Mouse (Mus musculus) right cerebral cortex, postnatal 10 days (tissue): ENCODE measurements at regions not wholly inside any gene's neighbourhood (a gene's known extent, or its start where the extent isn't known, plus 50 kb on each side); places are given as distances from the start of the nearest gene placed in this dataset.

Source experiments
- DNase-seq, 2 experiments: peaks; one replicate each; pipeline ENCODE4 v3.0.0; 2021; ENCODE audit warnings: low spot score in 2 of 2

GRCm38 (mm10) chr3:42129821-42130560 lies 387.6 kb downstream of the D3Ertd751e start:
- DNase-seq: peak; percentile 25 to 54

- no peak for DNase-seq
These were observed 389.9 kb downstream of the D3Ertd751e start for GRCm38 (mm10) chr3:42132322-42132721.

- no peak for DNase-seq
These were observed 411.0 kb downstream of the D3Ertd751e start for GRCm38 (mm10) chr3:42153372-42153771.

GRCm38 (mm10) chr3:42154909-42155308 lies 412.5 kb downstream of the D3Ertd751e start:
- no peak for DNase-seq

- DNase-seq: no peak
These were observed 421.3 kb downstream of the D3Ertd751e start for GRCm38 (mm10) chr3:42163666-42164065.

- DNase-seq: no peak
These were observed 456.8 kb downstream of the D3Ertd751e start for GRCm38 (mm10) chr3:42199206-42199605.

- no peak for DNase-seq
These were observed 459.0 kb downstream of the D3Ertd751e start for GRCm38 (mm10) chr3:42201373-42201772.

- DNase-seq: no peak
These were observed 463.2 kb downstream of the D3Ertd751e start for GRCm38 (mm10) chr3:42205640-42206039.

GRCm38 (mm10) chr3:42211420-42211819 lies 469.0 kb downstream of the D3Ertd751e start:
- DNase-seq: no peak

GRCm38 (mm10) chr3:42212456-42212855 lies 470.0 kb downstream of the D3Ertd751e start:
- DNase-seq: no peak

- DNase-seq: no peak
These were observed 470.8 kb downstream of the D3Ertd751e start for GRCm38 (mm10) chr3:42213163-42213562.

- no peak for DNase-seq
These were observed 472.3 kb downstream of the D3Ertd751e start for GRCm38 (mm10) chr3:42214624-42215276.

- DNase-seq: peak in 1 of 2 experiments; percentile 36
These were observed 476.3 kb downstream of the D3Ertd751e start for GRCm38 (mm10) chr3:42218719-42219118.

GRCm38 (mm10) chr3:42227679-42228398 lies 485.4 kb downstream of the D3Ertd751e start:
- peak; percentile 67 to 69 for DNase-seq

- DNase-seq: no peak
These were observed 486.0 kb downstream of the D3Ertd751e start for GRCm38 (mm10) chr3:42228399-42228755.

- DNase-seq: no peak
These were observed 489.9 kb downstream of the D3Ertd751e start for GRCm38 (mm10) chr3:42232268-42232667.

GRCm38 (mm10) chr3:42233756-42234155 lies 491.3 kb downstream of the D3Ertd751e start:
- no peak for DNase-seq

- DNase-seq: no peak
These were observed 493.1 kb downstream of the D3Ertd751e start for GRCm38 (mm10) chr3:42235515-42235914.
